Mouse (Mus musculus) midbrain, embryonic 16.5 days (tissue): ENCODE results near the gene Cdcp2. TPM values are rescaled to one million over a fixed set of nuclear protein-coding genes. Genes with fewer than 3 reads are reported as not detected.

Experiments used
- ATAC-seq: fragments of 200-750 bp; cut with Nextera tagmentation; 2 replicates; pipeline ENCODE4 v1.8.0; 2017; ENCODE audit warnings: moderate TSS enrichment
- H3K27ac ChIP-seq: fragments of 300-500 bp; sonication (generic); 2 replicates; pipeline ENCODE4 v1.5.1; 2014; ENCODE audit warnings: mild to moderate bottlenecking, low read length, mixed read lengths
- H3K27me3 ChIP-seq: fragments of 300-500 bp; sonication (generic); 2 replicates; pipeline ENCODE4 v1.6.1; 2014; ENCODE audit warnings: low read depth, low read length, mixed read lengths; ENCODE audit not compliant: control insufficient read depth, insufficient read depth
- H3K36me3 ChIP-seq: fragments of 300-500 bp; sonication (generic); 2 replicates; pipeline ENCODE4 v1.6.1; 2014; ENCODE audit warnings: mild to moderate bottlenecking, low read length, moderate library complexity, mixed read lengths; ENCODE audit not compliant: control insufficient read depth, insufficient read depth
- H3K4me1 ChIP-seq: fragments of 300-500 bp; sonication (generic); 2 replicates; pipeline ENCODE4 v1.6.1; 2014; ENCODE audit warnings: mild to moderate bottlenecking, low read length, mixed read lengths; ENCODE audit not compliant: control insufficient read depth, insufficient read depth
- H3K4me2 ChIP-seq: fragments of 300-500 bp; sonication (generic); 2 replicates; pipeline ENCODE4 v1.6.1; 2014; ENCODE audit warnings: mild to moderate bottlenecking, low read length, mixed read lengths
- H3K4me3 ChIP-seq: fragments of 300-500 bp; sonication (generic); 2 replicates; pipeline ENCODE4 v1.5.1; 2014; ENCODE audit warnings: low read depth, mild to moderate bottlenecking, low read length, moderate library complexity, mixed read lengths
- H3K9ac ChIP-seq: fragments of 300-500 bp; sonication (generic); 2 replicates; pipeline ENCODE4 v1.6.1; 2014; ENCODE audit warnings: low read depth, low read length, mixed read lengths
- H3K9me3 ChIP-seq: fragments of 300-500 bp; sonication (generic); replicated peaks from 2 replicates; pipeline ENCODE4 v1.6.1; 2014; ENCODE audit warnings: mild to moderate bottlenecking, low read length, mixed read lengths; ENCODE audit not compliant: control insufficient read depth, poor library complexity, severe bottlenecking
- WGBS: fragments of 180-500 bp; shearing (Covaris S2); extraction: QIAGEN DNeasy Blood & Tissue Kit; methylation state at CpG from one replicate; pipeline ENCODE4 v1.1.7; 2014; 5-methylcytosine and 5-hydroxymethylcytosine counted together
- polyA plus RNA-seq: library from polyadenylated mRNA; unstranded; fragments of >200 nt; fragmentation: Nextera tagmentation; extraction: Ambion mirVana; gene quantifications from 2 replicates; pipeline ENCODE4 v1.2.1, GENCODE M21; 2015

Gene Cdcp2
- polyA plus RNA-seq, 1 experiment from 2014 or later: not detected

DNA sequence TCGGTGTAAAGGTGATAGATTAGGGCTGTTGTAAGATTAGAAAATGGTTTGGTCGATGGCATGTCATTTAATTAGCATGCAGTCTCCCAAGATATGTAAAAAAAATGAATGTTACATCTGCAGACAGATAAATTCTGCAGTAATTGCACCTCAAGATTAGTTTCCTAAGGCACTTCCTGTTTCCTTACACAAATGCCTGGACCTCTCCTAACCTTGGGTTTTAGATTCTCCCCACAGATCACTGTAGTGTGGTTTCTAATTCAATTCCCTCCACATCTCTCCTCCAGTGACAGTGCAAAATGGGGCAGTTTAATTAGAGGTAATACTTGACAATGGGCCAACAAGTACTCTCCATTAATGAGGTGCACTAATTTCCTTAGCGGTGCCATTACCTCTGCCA is 33.5 kb upstream of the Cdcp2 start:
- Histone ChIP-seq H3K27me3 (no peaks in the 10 kb centered on the region), H3K9ac (no peak overlapping the region), H3K27ac (no peak overlapping the region), H3K4me1 (peaks cover 13% of the 10 kb centered on the region), H3K9me3 (no peaks in the 10 kb centered on the region), H3K4me3 (no peak overlapping the region), H3K4me2 (no peak overlapping the region), H3K36me3 (peaks cover 18% of the 10 kb centered on the region)
- ATAC-seq: no peak
- WGBS: 91% methylated on average over 3 of the region's 3 CpGs

DNA sequence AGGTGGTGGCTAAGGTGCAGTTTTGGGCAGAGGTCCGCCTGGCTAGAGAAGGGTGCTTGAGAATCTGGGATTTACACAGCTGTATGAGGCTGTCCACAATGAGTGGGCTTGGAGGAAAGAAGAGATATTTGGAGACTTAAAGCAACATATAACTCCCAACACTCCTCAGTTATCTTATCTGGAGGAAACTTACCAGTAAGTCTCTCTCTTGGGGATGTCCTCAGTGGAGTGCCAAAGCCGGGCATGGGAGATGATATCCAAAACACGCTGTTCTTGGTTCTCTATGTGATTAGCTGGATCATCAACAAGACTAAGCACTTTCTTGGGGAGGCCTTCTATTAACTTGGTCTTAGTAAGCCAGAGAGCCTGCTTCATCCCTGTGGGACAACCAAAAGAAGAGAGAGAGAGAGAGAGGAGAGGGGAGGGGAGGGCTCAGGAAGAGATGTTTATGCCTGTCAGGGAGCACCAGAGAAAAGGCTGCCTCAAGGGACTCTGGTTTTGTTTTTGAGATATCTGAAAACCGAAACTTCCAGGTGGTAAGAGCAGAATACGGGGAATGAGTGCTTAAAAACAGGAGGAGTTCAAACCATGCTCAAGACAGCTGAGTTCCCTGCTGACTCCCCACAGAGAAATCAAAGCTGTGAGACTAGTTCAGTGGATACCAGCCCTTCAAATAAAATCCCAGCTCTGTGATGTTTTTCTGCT is 32.1 kb upstream of the Cdcp2 start:
- peaks cover 13% of the 10 kb centered on the region for H3K4me1 ChIP-seq
- H3K4me2 ChIP-seq: no peak overlapping the region
- H3K9ac ChIP-seq: no peak overlapping the region
- H3K36me3 ChIP-seq: peaks cover 16% of the 10 kb centered on the region
- H3K4me3 ChIP-seq: no peak overlapping the region
- H3K27ac ChIP-seq: no peak overlapping the region
- ATAC-seq: no peak
- no peaks in the 10 kb centered on the region for H3K27me3 ChIP-seq
- 92% methylated on average over 5 of the region's 5 CpGs for WGBS
- no peaks in the 10 kb centered on the region for H3K9me3 ChIP-seq

DNA sequence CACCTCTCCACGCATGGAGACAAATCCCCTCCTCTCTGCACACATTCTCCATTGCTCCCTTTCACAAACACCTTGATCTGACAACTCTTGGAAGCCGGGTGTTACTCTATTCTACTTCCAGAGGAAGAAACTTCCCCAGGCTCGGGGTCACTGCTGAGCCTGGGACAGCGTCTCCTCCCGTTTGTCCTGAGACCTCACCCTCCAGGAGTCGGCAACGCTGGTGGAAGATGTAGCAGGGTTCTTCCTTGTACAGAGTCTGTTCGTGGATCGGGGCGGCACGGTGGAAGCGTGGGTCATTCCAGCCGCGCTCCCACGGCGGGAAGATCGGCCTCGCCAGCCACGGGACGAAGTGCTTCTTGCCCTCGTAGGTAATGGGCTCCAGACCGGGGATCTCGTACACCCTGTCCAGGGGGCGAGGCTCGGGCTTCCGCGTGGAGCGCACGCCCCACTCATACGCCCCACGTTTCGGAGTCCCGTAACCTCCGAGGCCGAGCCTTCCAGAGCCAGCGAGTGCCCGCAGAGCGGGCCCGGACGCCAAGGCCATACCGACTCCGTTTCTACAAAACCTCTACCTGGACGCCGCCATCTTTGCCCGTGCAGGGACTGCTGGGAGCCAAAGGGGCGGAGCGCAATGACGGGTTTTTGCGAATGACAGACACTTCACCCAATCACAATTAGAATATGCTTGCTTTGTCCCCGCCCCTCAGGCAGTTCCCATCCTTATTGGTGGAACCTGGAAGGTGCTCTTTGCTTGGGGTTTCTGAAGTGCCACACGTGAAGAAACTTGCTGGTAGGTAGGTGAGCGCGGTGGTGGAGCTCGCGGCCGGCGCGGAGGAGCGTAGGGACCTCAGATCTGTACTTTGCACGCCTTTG is 30.2 kb upstream of the Cdcp2 start, which contains the start of the genes Mrpl37 and Cyb5rl:
Gene Mrpl37, minus strand, starts transcription at position 617 of the 873 bp plus-strand sequence.
Gene Cyb5rl, plus strand, starts transcription at position 737 of the 873 bp plus-strand sequence.
- under 1% methylated on average over 60 of the region's 60 CpGs for WGBS

DNA sequence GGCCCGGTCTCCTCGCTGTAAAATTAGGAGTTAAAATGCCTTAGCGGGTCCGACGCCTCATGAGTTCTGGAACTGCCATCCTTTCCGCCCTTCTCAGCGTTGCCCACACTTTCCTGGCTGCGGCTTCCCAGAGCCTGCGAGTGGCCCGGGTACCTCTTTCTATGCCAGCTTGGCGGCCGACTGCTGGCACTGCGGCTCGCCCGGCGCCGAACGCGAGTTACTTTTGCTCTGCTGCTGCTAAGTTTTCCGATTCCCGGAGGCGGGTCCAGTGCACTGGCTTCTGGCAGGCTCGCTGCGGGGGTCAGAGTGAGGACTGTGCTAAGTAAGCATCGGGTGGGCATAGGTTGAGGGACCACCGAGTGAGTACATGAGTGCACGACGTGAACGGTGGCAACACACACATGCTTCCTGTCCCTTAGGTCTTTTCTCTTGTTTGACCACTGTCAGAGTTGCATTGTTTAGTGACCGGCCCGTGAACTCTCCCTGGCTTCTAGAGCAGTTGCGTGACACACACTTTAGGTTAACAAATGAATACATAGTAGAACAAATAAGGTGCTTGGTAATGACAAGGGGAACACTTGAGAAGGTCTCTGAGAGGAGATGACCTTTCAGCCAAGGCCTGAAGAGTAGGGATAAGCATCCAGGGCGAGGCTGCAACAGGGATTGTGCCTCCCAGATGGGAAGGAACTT is 29.4 kb upstream of the Cdcp2 start:
- 3% methylated on average over 33 of the region's 33 CpGs for WGBS
- Histone ChIP-seq H3K9me3 (no peaks in the 10 kb centered on the region), H3K27me3 (no peaks in the 10 kb centered on the region), H3K27ac (no peak overlapping the region), H3K4me1 (peaks cover 13% of the 10 kb centered on the region), H3K4me2 (peak overlapping the region; percentile 98), H3K9ac (peak overlapping the region; percentile 60), H3K4me3 (peak overlapping the region; percentile 66), H3K36me3 (0 out of 2 replicates have a peak, but pooled peaks cover 2% of the 10 kb centered on the region)
- ATAC-seq: peak; percentile 60

More for the DNA sequence above, 30.2 kb upstream of the Cdcp2 start, which contains the start of the genes Mrpl37 and Cyb5rl:
- H3K4me2 ChIP-seq: peak within 1 kb of the TSS; percentile 98
- peak within 1 kb of the TSS; percentile 66 for H3K4me3 ChIP-seq
- H3K9ac ChIP-seq: peak within 1 kb of the TSS; percentile 78
- H3K36me3 ChIP-seq: 0 out of 2 replicates have a peak, but pooled peaks cover 6% of the 10 kb centered on the region
- H3K4me1 ChIP-seq: peaks cover 13% of the 10 kb centered on the region
- peak; percentile 99 for ATAC-seq
- peak within 1 kb of the TSS; percentile 51 for H3K27ac ChIP-seq
- H3K9me3 ChIP-seq: no peaks in the 10 kb centered on the region
- H3K27me3 ChIP-seq: no peaks in the 10 kb centered on the region

DNA sequence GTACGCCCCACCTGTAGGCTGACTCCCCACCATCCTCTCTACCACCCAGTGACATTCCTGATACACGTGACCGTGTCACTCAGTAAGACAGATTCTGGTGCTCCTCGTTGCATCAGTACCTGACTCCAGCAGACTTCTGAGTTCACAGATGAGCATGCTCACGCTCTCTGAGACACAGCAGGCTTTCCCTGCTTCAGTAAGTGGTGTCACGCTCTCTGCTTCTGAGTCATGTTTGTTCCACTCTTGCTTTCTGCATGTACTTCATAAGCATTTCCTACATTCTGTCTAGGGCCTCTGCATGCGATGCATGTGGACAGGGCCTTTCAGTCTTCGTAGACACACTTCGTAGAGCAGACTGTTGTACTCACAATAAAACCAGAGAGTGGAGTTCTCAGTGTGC is 24.3 kb upstream of the Cdcp2 start:
- ATAC-seq: no peak

DNA sequence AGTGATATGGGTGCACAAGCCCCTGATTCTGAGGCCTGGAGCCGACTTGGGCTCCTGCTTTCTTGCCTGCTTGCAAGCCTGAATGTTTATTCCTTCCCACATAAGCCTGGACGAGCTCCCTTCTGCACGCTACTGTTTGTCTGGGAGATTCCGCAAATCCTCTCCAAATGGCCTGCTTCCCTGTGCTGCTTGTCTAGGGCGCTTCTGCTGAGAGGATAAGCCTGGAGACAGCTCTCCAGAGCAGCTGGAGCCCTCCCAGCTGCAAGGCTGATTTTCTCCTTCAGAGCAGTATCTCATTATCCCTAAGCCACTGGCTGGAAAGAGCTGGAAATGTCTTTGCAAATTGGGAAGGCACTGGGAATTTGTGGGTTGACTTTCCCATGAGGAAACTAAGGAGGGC is 21.2 kb upstream of the Cdcp2 start:
- no peaks in the 10 kb centered on the region for H3K36me3 ChIP-seq
- H3K9ac ChIP-seq: no peak overlapping the region
- H3K27me3 ChIP-seq: no peaks in the 10 kb centered on the region
- no peak overlapping the region for H3K4me3 ChIP-seq
- H3K4me2 ChIP-seq: no peak overlapping the region
- 31% methylated on average over 5 of the region's 5 CpGs for WGBS
- H3K27ac ChIP-seq: peak overlapping the region; percentile 45; the same call in 1 of the 2 replicates
- 0 out of 2 replicates have a peak, but pooled peaks cover 2% of the 10 kb centered on the region for H3K4me1 ChIP-seq
- no peaks in the 10 kb centered on the region for H3K9me3 ChIP-seq
- ATAC-seq: no peak

More for the DNA sequence above, 24.3 kb upstream of the Cdcp2 start:
- Histone ChIP-seq H3K27ac (no peak overlapping the region), H3K4me1 (peaks cover 4% of the 10 kb centered on the region; the same call in 1 of the 2 replicates), H3K36me3 (no peaks in the 10 kb centered on the region), H3K4me3 (no peak overlapping the region), H3K27me3 (no peaks in the 10 kb centered on the region), H3K4me2 (no peak overlapping the region), H3K9me3 (no peaks in the 10 kb centered on the region), H3K9ac (no peak overlapping the region)
- WGBS: 78% methylated on average over 9 of the region's 9 CpGs

DNA sequence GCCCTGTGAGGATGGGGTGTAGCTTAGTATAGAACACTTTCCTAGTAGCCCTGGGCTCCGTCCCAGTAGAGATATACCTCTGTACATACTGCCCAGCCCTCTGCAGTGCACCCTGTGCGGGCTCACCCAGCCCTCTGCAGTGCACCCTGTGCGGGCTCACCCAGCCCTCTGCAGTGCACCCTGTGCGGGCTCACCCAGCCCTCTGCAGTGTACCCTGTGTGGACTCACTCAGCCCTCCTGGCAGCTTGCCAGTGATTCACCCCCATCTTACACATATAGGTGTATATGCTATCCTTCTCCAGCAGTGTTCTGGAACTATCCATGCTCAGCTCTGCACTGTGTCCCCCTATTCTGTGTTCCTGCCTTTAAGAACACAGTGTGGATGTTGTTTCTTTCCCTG is 17.8 kb upstream of the Cdcp2 start:
- peaks cover 4% of the 10 kb centered on the region for H3K4me1 ChIP-seq
- H3K27ac ChIP-seq: no peak overlapping the region
- no peak overlapping the region for H3K4me3 ChIP-seq
- H3K9me3 ChIP-seq: no peaks in the 10 kb centered on the region
- H3K27me3 ChIP-seq: no peaks in the 10 kb centered on the region
- H3K9ac ChIP-seq: no peak overlapping the region
- H3K36me3 ChIP-seq: no peaks in the 10 kb centered on the region
- ATAC-seq: peak; percentile 57; the same call in 1 of the 2 replicates
- no peak overlapping the region for H3K4me2 ChIP-seq
- WGBS: 82% methylated on average over 4 of the region's 4 CpGs

DNA sequence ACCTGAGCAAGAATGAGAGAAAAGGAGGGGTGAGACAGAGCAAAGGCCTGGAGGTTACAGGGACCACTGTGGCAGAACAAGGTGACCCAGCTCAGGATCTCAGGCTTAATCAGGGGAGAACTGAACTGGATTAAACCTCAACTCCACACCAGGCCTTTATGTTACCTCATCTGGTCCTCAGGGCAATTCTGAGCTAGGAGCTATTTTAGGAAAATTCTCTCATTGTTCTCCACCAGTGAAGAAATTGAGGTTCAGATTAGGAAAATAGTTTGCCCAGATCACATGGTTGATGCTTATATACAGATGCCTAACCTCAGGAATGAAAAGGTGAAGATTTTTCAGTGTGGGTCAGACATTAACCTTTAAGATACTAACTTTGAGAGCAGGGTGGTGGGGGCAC is 17.0 kb upstream of the Cdcp2 start:
- H3K4me2 ChIP-seq: no peak overlapping the region
- no peak overlapping the region for H3K27ac ChIP-seq
- no peaks in the 10 kb centered on the region for H3K36me3 ChIP-seq
- ATAC-seq: no peak
- H3K9me3 ChIP-seq: no peaks in the 10 kb centered on the region
- no peak overlapping the region for H3K9ac ChIP-seq
- peaks cover 12% of the 10 kb centered on the region for H3K4me1 ChIP-seq
- no peaks in the 10 kb centered on the region for H3K27me3 ChIP-seq
- H3K4me3 ChIP-seq: no peak overlapping the region
